Comparison of ENCODE assay signal across 30 mouse cellular contexts in the genomic region with DNA sequence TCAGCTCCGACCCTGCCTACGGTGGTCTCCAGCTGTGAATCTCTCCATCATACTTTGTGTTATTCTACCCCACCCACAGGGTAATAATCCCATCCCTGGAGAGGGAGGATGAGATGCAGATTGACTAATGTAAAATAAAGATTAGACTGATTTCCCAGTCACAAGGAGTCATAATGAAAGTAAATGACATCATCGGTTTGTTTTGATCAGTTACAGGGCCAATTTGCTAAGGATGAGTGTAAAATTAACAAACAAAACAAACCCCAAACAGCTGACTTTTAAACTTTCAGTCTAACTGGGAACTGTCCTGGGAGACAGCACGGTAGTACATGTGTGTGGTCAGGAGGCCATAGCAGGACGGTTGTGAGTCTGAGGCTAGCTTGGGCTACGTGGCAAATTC.
DNase-seq lines count a peak whose midpoint lies in the region; ATAC-seq and TF ChIP-seq lines count a peak whose summit lies in the region.
"Had no signal": no experiment of that assay in that cellular context is flagged by ENCODE, and none has a peak within 500 bp of the region (broad histone marks: within the 10 kb centered on the region; RNA-seq: fewer than 3 reads in every experiment).

No protein-coding gene starts in this region.

- no peak overlapping the region for H3K4me3 ChIP-seq in myocyte
- H3K4me3 ChIP-seq: embryonic facial prominence, embryonic 10.5 days; embryonic facial prominence, embryonic 13.5 days; erythroblast, embryonic 14.5 days; forebrain, embryonic 12.5 days; forebrain, embryonic 15.5 days; heart, embryonic 12.5 days; heart, embryonic 15.5 days; hindbrain, embryonic 12.5 days had no signal

- H3K36me3 ChIP-seq in myocyte (ENCODE audit: control insufficient read depth, insufficient read depth) = no peaks in the 10 kb centered on the region
- H3K36me3 ChIP-seq: embryonic facial prominence, embryonic 10.5 days; embryonic facial prominence, embryonic 13.5 days; forebrain, embryonic 12.5 days; forebrain, embryonic 15.5 days; G1E; heart, embryonic 12.5 days; heart, embryonic 15.5 days; hindbrain, embryonic 12.5 days had no signal

- peak overlapping the region; percentile 60 for H3K4me2 ChIP-seq in myocyte (ENCODE audit: low read depth)
- H3K4me2 ChIP-seq: embryonic facial prominence, embryonic 13.5 days; forebrain, embryonic 12.5 days; forebrain, embryonic 15.5 days; heart, embryonic 12.5 days; heart, embryonic 15.5 days; hindbrain, embryonic 12.5 days had no signal

- TF ChIP-seq POLR2A in myocyte (IDR thresholded peaks at IDR 0.05; ENCODE audit: insufficient read length, low read depth) = no peak

- intact Hi-C loops in left cerebral cortex, postnatal 36 days (cut with DNase I) = no loop called here

- peak; percentile 87 for ATAC-seq in CD4-positive, CD25-positive, alpha-beta regulatory T cell, adult 4 months
- ATAC-seq: forebrain, embryonic 15.5 days; hindbrain, embryonic 16.5 days; intestine, postnatal 0 days; Patski had no signal

- no peak overlapping the region for H3ac ChIP-seq in myocyte (ENCODE audit: control insufficient read depth, insufficient read length)

- H3K79me2 ChIP-seq in myocyte (ENCODE audit: control insufficient read depth, insufficient read depth) = no peaks in the 10 kb centered on the region

- peak; percentile 65 for DNase-seq in CD4-positive helper T cell, adult 2 months (ENCODE audit: low read depth, low spot score)
- peak; percentile 87 for DNase-seq in induced T-regulatory cell, adult 2 months (ENCODE audit: low read depth)
- DNase-seq in thymus, postnatal 10 days (ENCODE audit: low spot score in 2 of 2) = no peak
- no peak for DNase-seq in left cerebral cortex, postnatal 36 days (ENCODE audit: low spot score in 2 of 2)
- DNase-seq in kidney, postnatal 36 days = no peak
- DNase-seq: adrenal gland, adult 2 months; adrenal gland, postnatal 14 days; cerebellum, adult 11-12 months; cerebellum, adult 8-10 months; cerebellum, postnatal 10 days; cerebellum, postnatal 36 days; embryo, embryonic 11 days; gastrocnemius, postnatal 25 days; heart, adult 18-20 months; heart, postnatal 10 days; heart, postnatal 36 days had no signal

- no peaks in the 10 kb centered on the region for H3K27me3 ChIP-seq in myocyte (ENCODE audit: control insufficient read depth, insufficient read depth, insufficient read length)
- H3K27me3 ChIP-seq: embryonic facial prominence, embryonic 13.5 days; forebrain, embryonic 12.5 days; forebrain, embryonic 15.5 days; heart, embryonic 12.5 days; heart, embryonic 15.5 days; hindbrain, embryonic 12.5 days; Patski had no signal

TF ChIP-seq in myocyte, 11 proteins besides CTCF, POLR2A, EP300 and RAD21:
- TF ChIP-seq TCF3 (IDR thresholded peaks at IDR 0.05; ENCODE audit: insufficient read length, low read depth) (no peak), MYOD1 (IDR thresholded peaks at IDR 0.05; ENCODE audit: control insufficient read depth in 1 of 3, insufficient read length in 2 of 3, low read depth in 2 of 3) (no peak), MAX (IDR thresholded peaks at IDR 0.05; ENCODE audit: low read depth) (no peak), USF1 (IDR thresholded peaks at IDR 0.05; ENCODE audit: low read depth) (no peak), REST (IDR thresholded peaks at IDR 0.05; ENCODE audit: insufficient read depth, insufficient read length) (no peak), POLR2AphosphoS2 (IDR thresholded peaks at IDR 0.05; ENCODE audit: insufficient read length, low read depth) (no peak), CEBPB (IDR thresholded peaks at IDR 0.05; ENCODE audit: insufficient read depth, poor library complexity, severe bottlenecking) (no peak), SRF (IDR thresholded peaks at IDR 0.05; ENCODE audit: control insufficient read depth, insufficient read length, low read depth) (no peak), MYOG (IDR thresholded peaks at IDR 0.05; ENCODE audit: control insufficient read depth in 1 of 3, insufficient read depth in 1 of 3, insufficient read length in 2 of 3, low read depth in 2 of 3) (no peak), TCF12 (IDR thresholded peaks at IDR 0.05; ENCODE audit: insufficient read depth, poor library complexity, severe bottlenecking) (no peak), E2F4 (IDR thresholded peaks at IDR 0.05; ENCODE audit: insufficient read depth) (no peak)

Comparison
In these comparisons a context has a peak if more than half of its experiments do, and no peak if none do; other contexts are left out.
1. DNase-seq: peak in CD4-positive helper T cell, adult 2 months (single experiment) and induced T-regulatory cell, adult 2 months (single experiment); none in thymus, postnatal 10 days (0 of 2), left cerebral cortex, postnatal 36 days (0 of 2) and kidney, postnatal 36 days (0 of 2).